Mouse (Mus musculus) testis, adult 2 months (tissue): ENCODE data around the gene Nrxn1. TPM values are rescaled to one million over a fixed set of nuclear protein-coding genes. Genes with fewer than 3 reads are reported as not detected.
A peak's percentile ranks its signal among the peaks of the same experiment; 100 is the strongest.

ENCODE experiments used
- H3K27ac ChIP-seq: fragments of 200-500 bp; 2 replicates; pipeline ENCODE4 v1.5.1; 2012; ENCODE audit warnings: low read depth, low read length; ENCODE audit not compliant: control insufficient read depth, insufficient read depth
- H3K27me3 ChIP-seq: fragments of 200-500 bp; 2 replicates; pipeline ENCODE4 v1.6.1; 2012; ENCODE audit warnings: mild to moderate bottlenecking, low read length, moderate library complexity; ENCODE audit not compliant: control insufficient read depth, insufficient read depth
- H3K36me3 ChIP-seq: fragments of 200-500 bp; 2 replicates; pipeline ENCODE4 v1.6.1; 2012; ENCODE audit warnings: mild to moderate bottlenecking, low read length; ENCODE audit not compliant: control insufficient read depth, insufficient read depth
- H3K4me1 ChIP-seq: fragments of 200-500 bp; 2 replicates; pipeline ENCODE4 v1.6.1; 2012; ENCODE audit warnings: low read length; ENCODE audit not compliant: control insufficient read depth, insufficient read depth
- H3K4me3 ChIP-seq: fragments of 200-500 bp; 2 replicates; pipeline ENCODE4 v1.5.1; 2012; ENCODE audit warnings: low read depth, mild to moderate bottlenecking, low read length, moderate library complexity, mixed read lengths; ENCODE audit not compliant: control insufficient read depth
- CTCF ChIP-seq: fragments of 200-500 bp; IDR thresholded peaks from 2 replicates; pipeline ENCODE4 v1.5.1; 2012; ENCODE audit warnings: low read depth, mild to moderate bottlenecking, inconsistent platforms, low read length, moderate library complexity; ENCODE audit not compliant: control insufficient read depth, insufficient read depth, insufficient replicate concordance
- POLR2A ChIP-seq: fragments of 200-500 bp; IDR thresholded peaks from 2 replicates; pipeline ENCODE4 v1.6.1; 2012; ENCODE audit warnings: low read depth, mild to moderate bottlenecking, inconsistent platforms, low read length, moderate library complexity; ENCODE audit not compliant: control insufficient read depth
- polyA plus RNA-seq: library from polyadenylated mRNA; depleted of rRNA; stranded (reverse); fragments of >200 nt; gene quantifications from 2 replicates; pipeline ENCODE4 v1.2.3, GENCODE M21; 2012

Nrxn1 gene
- polyA plus RNA-seq, 1 experiment, result 3.1 TPM

DNA sequence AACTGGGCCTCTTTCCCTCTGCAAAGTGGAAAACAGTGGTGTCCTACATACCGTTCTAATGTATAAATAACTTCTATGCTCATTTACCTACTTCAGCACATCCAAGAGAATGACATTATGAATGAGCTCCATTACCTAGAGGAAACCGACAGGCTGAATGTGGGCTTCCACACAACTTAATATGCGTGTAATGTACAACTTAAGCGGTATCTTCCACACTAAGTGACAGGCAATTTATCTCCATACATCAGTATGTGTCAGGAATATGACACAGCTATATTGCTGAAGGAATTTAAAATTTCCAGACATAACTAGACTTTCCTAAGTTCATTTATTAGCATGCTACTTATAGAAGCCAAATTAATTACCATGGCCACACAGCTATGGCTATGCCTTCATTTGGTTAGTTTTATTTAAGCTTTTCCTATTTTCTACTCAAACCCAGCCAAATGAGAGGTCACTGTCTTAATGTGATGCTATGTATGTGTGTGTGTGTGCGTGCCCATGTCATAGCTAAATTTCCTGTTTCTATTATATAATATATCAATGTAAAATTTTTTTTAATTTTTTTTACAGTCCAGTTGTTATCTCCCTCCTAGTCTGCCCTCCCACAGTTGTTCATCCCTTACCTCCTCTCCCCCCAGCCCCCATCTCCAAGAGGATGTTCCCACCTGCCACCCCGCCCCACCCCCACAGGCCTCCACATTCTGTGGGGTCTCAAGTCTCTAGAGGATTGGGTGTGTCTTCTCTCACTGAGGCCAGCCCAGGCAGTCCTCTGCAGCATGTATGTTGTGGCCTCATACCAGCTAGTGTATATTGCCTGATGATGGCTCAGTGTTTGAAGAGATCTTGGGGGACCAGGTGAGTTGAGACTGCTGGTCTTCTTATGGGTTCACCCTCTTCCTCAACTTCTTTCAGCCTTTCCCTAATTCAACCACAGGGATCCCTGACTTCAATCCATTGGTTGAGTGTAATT lies 186.5 kb downstream of the Nrxn1 start:
- Histone ChIP-seq H3K27me3 (no peaks in the 10 kb centered on the region), H3K4me3 (no peak overlapping the region), H3K4me1 (no peaks in the 10 kb centered on the region), H3K27ac (no peak overlapping the region), H3K36me3 (no peaks in the 10 kb centered on the region)
- TF ChIP-seq CTCF (no peak), POLR2A (no peak)

DNA sequence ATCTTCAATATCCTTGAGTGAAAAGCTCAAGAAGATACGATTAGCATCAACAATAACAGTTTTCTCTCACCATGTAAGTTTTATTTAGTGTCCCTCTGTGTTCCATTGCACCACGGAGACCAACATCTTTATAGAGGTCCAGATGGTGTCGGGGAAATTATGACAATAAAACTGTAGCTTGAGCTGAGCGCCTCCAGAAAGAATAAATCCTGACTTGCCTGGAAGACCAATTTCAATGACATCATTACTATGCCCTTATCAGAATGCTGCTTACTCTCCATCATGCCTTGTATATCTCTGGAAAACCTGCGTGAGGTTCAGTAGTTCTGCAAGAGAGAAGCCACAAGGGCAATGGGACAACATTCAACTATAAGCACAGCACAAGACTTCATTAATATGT lies 187.7 kb downstream of the Nrxn1 start:
- Histone ChIP-seq H3K27ac (no peak overlapping the region), H3K36me3 (no peaks in the 10 kb centered on the region), H3K4me1 (no peaks in the 10 kb centered on the region), H3K27me3 (no peaks in the 10 kb centered on the region), H3K4me3 (no peak overlapping the region)
- TF ChIP-seq POLR2A, result no peak
- TF ChIP-seq CTCF, result no peak

DNA sequence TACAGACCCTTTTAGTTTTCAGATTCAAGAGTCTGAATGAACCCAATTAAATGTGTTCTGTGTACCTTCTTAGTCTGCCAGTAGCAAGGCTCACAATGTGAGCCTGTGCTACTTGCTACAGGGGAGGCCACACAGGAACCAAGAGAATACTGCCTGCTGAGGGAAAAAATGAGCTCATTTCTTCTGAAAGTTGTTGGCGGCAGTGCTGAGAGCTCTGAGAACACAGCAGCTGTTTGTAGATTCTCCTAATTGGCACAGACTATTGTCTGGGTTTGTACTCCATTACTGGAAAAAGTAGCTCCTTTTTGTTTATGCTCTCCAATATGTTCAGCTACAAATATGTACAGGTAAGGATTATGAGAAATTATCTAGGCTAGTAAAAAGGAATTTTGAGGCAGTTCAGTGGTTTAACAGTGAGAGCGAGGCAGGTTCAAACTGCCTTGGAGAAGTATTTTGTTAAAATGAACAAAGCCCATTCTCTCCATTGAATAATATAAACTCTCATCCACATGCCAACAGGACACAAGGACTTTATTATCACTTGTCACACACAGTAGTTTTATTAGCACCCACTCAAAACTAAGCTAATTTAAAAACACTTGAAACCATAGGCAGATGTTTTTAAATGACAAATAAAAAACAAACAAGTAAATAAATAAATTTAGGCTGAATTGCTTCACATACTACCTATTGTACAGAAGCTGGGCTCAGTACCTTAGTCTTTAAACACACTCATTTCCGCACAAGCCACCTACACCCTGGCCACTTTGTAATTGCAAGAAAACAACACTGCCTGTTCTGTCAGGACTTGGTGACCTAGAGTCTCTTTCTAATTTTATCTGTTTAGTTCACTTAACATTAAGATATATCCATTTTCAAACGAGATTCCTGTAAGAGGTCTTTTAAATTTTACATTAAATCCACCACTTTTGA lies 200.3 kb downstream of the Nrxn1 start:
- Histone ChIP-seq H3K4me1 (no peaks in the 10 kb centered on the region), H3K36me3 (no peaks in the 10 kb centered on the region), H3K27me3 (no peaks in the 10 kb centered on the region), H3K27ac (no peak overlapping the region), H3K4me3 (no peak overlapping the region)
- no peak for TF ChIP-seq POLR2A
- TF ChIP-seq CTCF, result no peak

DNA sequence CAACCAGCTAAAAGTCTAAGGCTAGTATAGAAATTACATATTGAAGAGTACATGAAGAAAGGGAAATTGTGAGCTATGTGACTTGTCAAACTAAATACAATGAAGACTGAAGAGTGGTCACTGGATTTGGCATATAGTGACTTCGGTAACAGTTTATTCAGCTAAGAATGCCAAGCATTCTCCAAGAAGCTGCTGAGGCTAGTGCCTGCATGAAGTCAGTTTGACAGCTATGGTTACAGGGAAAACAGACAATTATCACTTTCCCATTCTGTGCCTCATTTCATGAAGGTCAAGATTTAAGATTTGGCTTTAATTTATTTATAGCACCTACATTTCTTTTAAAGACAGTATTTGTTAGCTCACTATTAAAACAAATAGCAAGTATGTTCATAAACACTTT lies 201.2 kb downstream of the Nrxn1 start:
- Histone ChIP-seq H3K27ac (no peak overlapping the region), H3K27me3 (no peaks in the 10 kb centered on the region), H3K36me3 (no peaks in the 10 kb centered on the region), H3K4me3 (no peak overlapping the region), H3K4me1 (no peaks in the 10 kb centered on the region)
- TF ChIP-seq POLR2A, result no peak
- no peak for TF ChIP-seq CTCF

DNA sequence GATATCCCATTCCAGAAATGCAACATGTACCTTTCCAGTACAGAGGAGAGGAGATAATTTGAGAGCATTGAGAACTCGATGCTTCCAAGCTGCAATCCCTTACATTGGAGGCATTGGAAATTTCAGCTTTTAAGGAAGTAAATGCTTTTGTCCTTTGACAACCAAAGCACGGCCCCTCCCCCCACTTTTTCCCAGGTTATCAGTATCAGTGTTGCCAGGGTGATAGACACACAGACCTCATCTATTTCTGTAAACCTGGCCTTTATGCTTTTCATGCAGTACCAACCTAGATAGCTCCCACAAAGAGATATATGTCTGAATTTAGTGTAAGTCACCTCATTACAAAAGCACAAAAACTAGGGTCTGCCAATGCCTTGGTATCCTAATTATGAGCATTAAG lies 235.6 kb downstream of the Nrxn1 start:
- peak overlapping the region; percentile 51; the same call in 1 of the 2 replicates for H3K4me3 ChIP-seq
- H3K36me3 ChIP-seq, result no peaks in the 10 kb centered on the region
- no peaks in the 10 kb centered on the region; the same call in 1 of the 2 replicates for H3K4me1 ChIP-seq
- H3K27me3 ChIP-seq, result no peaks in the 10 kb centered on the region
- TF ChIP-seq POLR2A (no peak), CTCF (no peak)
- no peak overlapping the region for H3K27ac ChIP-seq

DNA sequence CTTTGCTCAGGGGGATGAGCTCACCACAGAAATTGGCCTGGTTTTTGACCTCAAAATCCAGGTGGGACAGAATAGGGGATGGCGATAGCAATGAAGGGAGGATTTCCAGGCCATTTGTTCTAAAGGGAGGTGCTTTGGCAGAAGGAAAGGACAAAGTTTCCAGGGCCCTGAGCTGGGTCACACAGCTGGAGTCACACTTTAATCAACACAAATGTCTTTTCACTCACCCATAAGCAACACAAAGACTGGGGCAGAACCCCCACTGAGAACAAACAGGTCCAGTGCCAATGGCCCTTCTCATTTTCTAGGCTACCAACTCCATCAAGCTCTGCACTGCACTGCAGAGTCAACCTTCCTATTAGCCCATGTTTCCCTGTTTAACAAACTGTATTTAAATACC lies 249.0 kb downstream of the Nrxn1 start:
- Histone ChIP-seq H3K36me3 (no peaks in the 10 kb centered on the region), H3K4me3 (no peak overlapping the region), H3K27ac (no peak overlapping the region), H3K27me3 (no peaks in the 10 kb centered on the region), H3K4me1 (no peaks in the 10 kb centered on the region)
- no peak for TF ChIP-seq CTCF
- no peak for TF ChIP-seq POLR2A
